Mouse (Mus musculus) fat pad, adult 2 months (tissue): ENCODE measurements around the gene Egf.
"Not testable (repeated sequence)": the region's sequence is repeated elsewhere in the genome, so short reads cannot be mapped to it uniquely, and the experiment has no call there.

Source experiments
- DNase-seq: peaks from one replicate; pipeline ENCODE4 v3.0.0-alpha.2; 2011; ENCODE audit warnings: low read depth, low spot score; ENCODE audit errors: extremely low read depth

Gene Egf

GRCm38 (mm10) chr3:129754650-129755604 lies at the start of gene Egf:
Gene Egf (minus strand): TSS chr3:129755316.
- DNase-seq, result no peak

GRCm38 (mm10) chr3:129803765-129804164 lies 48.6 kb upstream of the Egf start, which contains the start of gene Lrit3:
Gene Lrit3 (minus strand): TSS chr3:129804030.
- DNase-seq, result no peak

GRCm38 (mm10) chr3:129799011-129799410 lies 43.9 kb upstream of the Egf start:
- no peak for DNase-seq

- no peak for DNase-seq
Measured at GRCm38 (mm10) chr3:129798551-129798950, 43.4 kb upstream of the Egf start.

GRCm38 (mm10) chr3:129797341-129797740 lies 42.2 kb upstream of the Egf start:
- DNase-seq, result no peak

GRCm38 (mm10) chr3:129793801-129794200 lies 38.7 kb upstream of the Egf start:
- no peak for DNase-seq

- DNase-seq, result no peak
Measured at GRCm38 (mm10) chr3:129782746-129783145, 27.6 kb upstream of the Egf start.

- DNase-seq, result no peak
Measured at GRCm38 (mm10) chr3:129781435-129781834, 26.3 kb upstream of the Egf start.

- DNase-seq, result no peak
Measured at GRCm38 (mm10) chr3:129771210-129771609, 16.1 kb upstream of the Egf start.

GRCm38 (mm10) chr3:129766971-129767794 lies 12.1 kb upstream of the Egf start:
- no peak for DNase-seq

- DNase-seq, result no peak
Measured at GRCm38 (mm10) chr3:129766106-129766505, 11.0 kb upstream of the Egf start.

- not testable (repeated sequence) for DNase-seq
Measured at GRCm38 (mm10) chr3:129757599-129757998, 2.5 kb upstream of the Egf start.

- no peak for DNase-seq
Measured at GRCm38 (mm10) chr3:129744803-129745202, 10.3 kb downstream of the Egf start.

GRCm38 (mm10) chr3:129742781-129743180 lies 12.3 kb downstream of the Egf start:
- DNase-seq, result no peak

- DNase-seq, result no peak
Measured at GRCm38 (mm10) chr3:129738291-129739183, 16.6 kb downstream of the Egf start.

- no peak for DNase-seq
Measured at GRCm38 (mm10) chr3:129731636-129732035, 23.5 kb downstream of the Egf start.

- no peak for DNase-seq
Measured at GRCm38 (mm10) chr3:129730426-129730825, 24.7 kb downstream of the Egf start.

- DNase-seq, result no peak
Measured at GRCm38 (mm10) chr3:129729916-129730315, 25.2 kb downstream of the Egf start.

- no peak for DNase-seq
Measured at GRCm38 (mm10) chr3:129725592-129725991, 29.5 kb downstream of the Egf start.

GRCm38 (mm10) chr3:129724961-129725501 lies 30.1 kb downstream of the Egf start:
- peak; percentile 30 for DNase-seq
